ENCODE assay signal across 23 mouse cellular contexts in genomic region chr19:49931202-49931601, GRCm38 (mm10).
DNase-seq lines count a peak whose midpoint lies in the region; ATAC-seq and TF ChIP-seq lines count a peak whose summit lies in the region.
"Had no signal": no experiment of that assay in that cellular context is flagged by ENCODE, and none has a peak within 500 bp of the region (broad histone marks: within the 10 kb centered on the region; RNA-seq: fewer than 3 reads in every experiment).

No protein-coding gene starts in this region.

- POLR2A ChIA-PET in Patski (lab: Charles Lee): interaction anchor here (0.5 kb wide), 1 partner anchor 366 kb away, joined by 3 read pairs; no protein-coding TSS in a partner anchor

- WGBS in hindbrain, postnatal 0 days: 48% methylated on average over 3 of the region's 3 CpGs
- WGBS in hindbrain, embryonic 10.5 days: 50% methylated on average over 3 of the region's 3 CpGs
- 36% methylated on average over 3 of the region's 3 CpGs for WGBS in lung, embryonic 14.5 days

- no peak for ATAC-seq in hindbrain, postnatal 0 days
- no peak for ATAC-seq in lung, embryonic 14.5 days (ENCODE audit: insufficient read depth)
- no peak for ATAC-seq in Patski
- ATAC-seq: intestine, postnatal 0 days; midbrain, embryonic 16.5 days had no signal

- no peaks in the 10 kb centered on the region for H3K9me3 ChIP-seq in hindbrain, postnatal 0 days (ENCODE audit: low read length)
- H3K9me3 ChIP-seq in hindbrain, embryonic 10.5 days: no peaks in the 10 kb centered on the region
- H3K9me3 ChIP-seq in lung, embryonic 14.5 days (ENCODE audit: low read depth, low read length): no peaks in the 10 kb centered on the region
- H3K9me3 ChIP-seq: forebrain, embryonic 10.5 days; heart, embryonic 10.5 days; kidney, embryonic 15.5 days; liver, embryonic 13.5 days had no signal

- no peak overlapping the region for H3K27ac ChIP-seq in hindbrain, postnatal 0 days
- H3K27ac ChIP-seq in hindbrain, embryonic 10.5 days: no peak overlapping the region
- H3K27ac ChIP-seq in lung, embryonic 14.5 days (ENCODE audit: low read depth): no peak overlapping the region
- H3K27ac ChIP-seq: forebrain, embryonic 10.5 days; heart, embryonic 10.5 days; kidney, embryonic 15.5 days; liver, embryonic 13.5 days had no signal

- no peak overlapping the region for H3K4me2 ChIP-seq in hindbrain, postnatal 0 days (ENCODE audit: low read depth, low read length)
- H3K4me2 ChIP-seq in lung, embryonic 14.5 days: no peak overlapping the region
- H3K4me2 ChIP-seq: kidney, embryonic 15.5 days; liver, embryonic 13.5 days had no signal

- TF ChIP-seq CTCF in hindbrain, postnatal 0 days (IDR thresholded peaks at IDR 0.05; ENCODE audit: low read depth): peak; percentile 54
- TF ChIP-seq CTCF in lung, embryonic 14.5 days (IDR thresholded peaks at IDR 0.05; ENCODE audit: low read depth): 0 out of 2 replicates have a peak, but pooled peaks have one; percentile 9
- peak; percentile 31 for TF ChIP-seq CTCF in Patski (IDR thresholded peaks at IDR 0.05)

- no peak overlapping the region for H3K4me3 ChIP-seq in hindbrain, postnatal 0 days (ENCODE audit: low read length)
- H3K4me3 ChIP-seq in hindbrain, embryonic 10.5 days: no peak overlapping the region
- H3K4me3 ChIP-seq in lung, embryonic 14.5 days (ENCODE audit: low read depth, low read length): no peak overlapping the region
- H3K4me3 ChIP-seq: forebrain, embryonic 10.5 days; heart, embryonic 10.5 days; kidney, embryonic 15.5 days; liver, embryonic 13.5 days; megakaryocyte, embryonic 14.5 days had no signal

- no peaks in the 10 kb centered on the region for H3K27me3 ChIP-seq in hindbrain, postnatal 0 days (ENCODE audit: insufficient read depth, low read length)
- H3K27me3 ChIP-seq in hindbrain, embryonic 10.5 days (ENCODE audit: insufficient read depth, poor library complexity, severe bottlenecking): no peaks in the 10 kb centered on the region
- no peaks in the 10 kb centered on the region for H3K27me3 ChIP-seq in lung, embryonic 14.5 days (ENCODE audit: insufficient read depth, low read length)
- no peaks in the 10 kb centered on the region for H3K27me3 ChIP-seq in Patski
- H3K27me3 ChIP-seq: kidney, embryonic 15.5 days; liver, embryonic 13.5 days; megakaryocyte, embryonic 14.5 days had no signal

- in situ Hi-C loops in Patski (cut with MboI; ENCODE audit: low pct_unique_long_range_greater_than_20kb): no loop called here

- DNase-seq in hindbrain, postnatal 0 days (ENCODE audit: low spot score): peak; percentile 57
- no peak for DNase-seq in hindbrain, embryonic 10.5 days (ENCODE audit: low spot score)
- DNase-seq in lung, embryonic 14.5 days: peak; percentile 12
- no peak for DNase-seq in lung, postnatal 10 days
- DNase-seq in ES-CJ7 (ENCODE audit: low read depth, low spot score): peak; percentile 3
- DNase-seq in Patski (ENCODE audit: low read depth, low spot score): no peak
- DNase-seq in testis, postnatal 10 days (ENCODE audit: low spot score): no peak
- DNase-seq: adrenal gland, postnatal 14 days; cerebellum, adult 9-10 months; gastrocnemius, postnatal 10 days; heart, postnatal 4 days; kidney, postnatal 4 days; liver, embryonic 13.5 days; lung, adult 2 months; lung, postnatal 36 days; right cerebral cortex, postnatal 14 days; thymus, postnatal 14 days had no signal

- CTCF ChIA-PET in Patski (lab: Charles Lee): interaction anchor here (0.7 to 2.3 kb wide), 7 partner anchors 17 to 394 kb away, joined by 3 to 6 read pairs (median 3); no protein-coding TSS in a partner anchor

- no peak overlapping the region for H3K9ac ChIP-seq in hindbrain, postnatal 0 days (replicated peaks; ENCODE audit: low read length)
- H3K9ac ChIP-seq in lung, embryonic 14.5 days: no peak overlapping the region
- H3K9ac ChIP-seq: kidney, embryonic 15.5 days; liver, embryonic 13.5 days had no signal

- H3K36me3 ChIP-seq in hindbrain, postnatal 0 days (ENCODE audit: insufficient read depth, low read length): no peaks in the 10 kb centered on the region
- no peaks in the 10 kb centered on the region for H3K36me3 ChIP-seq in hindbrain, embryonic 10.5 days
- no peaks in the 10 kb centered on the region for H3K36me3 ChIP-seq in lung, embryonic 14.5 days (ENCODE audit: insufficient read depth)
- H3K36me3 ChIP-seq: forebrain, embryonic 10.5 days; heart, embryonic 10.5 days; kidney, embryonic 15.5 days; liver, embryonic 13.5 days had no signal

- no peaks in the 10 kb centered on the region for H3K4me1 ChIP-seq in hindbrain, postnatal 0 days (ENCODE audit: insufficient read depth, low read length)
- no peaks in the 10 kb centered on the region for H3K4me1 ChIP-seq in hindbrain, embryonic 10.5 days (replicated peaks)
- no peaks in the 10 kb centered on the region for H3K4me1 ChIP-seq in lung, embryonic 14.5 days (ENCODE audit: insufficient read depth)
- H3K4me1 ChIP-seq: forebrain, embryonic 10.5 days; heart, embryonic 10.5 days; kidney, embryonic 15.5 days; liver, embryonic 13.5 days; megakaryocyte, embryonic 14.5 days had no signal

Comparison
In these comparisons a context has a peak if more than half of its experiments do, and no peak if none do; other contexts are left out.
1. DNase-seq: peak in hindbrain, postnatal 0 days (single experiment), lung, embryonic 14.5 days (single experiment) and ES-CJ7 (single experiment); none in hindbrain, embryonic 10.5 days (single experiment), lung, postnatal 10 days (single experiment), Patski (single experiment) and testis, postnatal 10 days (single experiment).
2. Peak in every context shown above with its lines, with median percentiles within 50 percentile points of each other: CTCF ChIP-seq.